Mouse (Mus musculus) liver, embryonic 11.5 days (tissue): ENCODE data around the gene Ccdc185. TPM values are rescaled to one million over a fixed set of nuclear protein-coding genes. Genes with fewer than 3 reads are reported as not detected.

Source experiments
- ATAC-seq: fragments of 200-750 bp; cut with Nextera tagmentation; replicated peaks from 2 replicates; pipeline ENCODE4 v1.8.0; 2017; ENCODE audit warnings: moderate number of reproducible peaks, mild to moderate bottlenecking, moderate TSS enrichment, moderate library complexity; ENCODE audit not compliant: low FRiP score
- DNase-seq: peaks from one replicate; pipeline ENCODE4 v3.0.0-alpha.2; 2017; ENCODE audit warnings: low spot score
- H3K27ac ChIP-seq: fragments of 300-500 bp; sonication (generic); 2 replicates; pipeline ENCODE4 v1.5.1; 2014; ENCODE audit warnings: mild to moderate bottlenecking, low read depth, low read length, control low read depth
- H3K27me3 ChIP-seq: fragments of 300-500 bp; sonication (generic); replicated peaks from 2 replicates; pipeline ENCODE4 v1.6.1; 2014; ENCODE audit warnings: low read length, mixed read lengths; ENCODE audit not compliant: control insufficient read depth, insufficient read depth
- H3K36me3 ChIP-seq: fragments of 300-500 bp; sonication (generic); 2 replicates; pipeline ENCODE4 v1.6.1; 2014; ENCODE audit warnings: mild to moderate bottlenecking, low read length, moderate library complexity, mixed read lengths; ENCODE audit not compliant: control insufficient read depth, insufficient read depth
- H3K4me1 ChIP-seq: fragments of 300-500 bp; sonication (generic); replicated peaks from 2 replicates; pipeline ENCODE4 v1.6.1; 2014; ENCODE audit warnings: low read length, mixed read lengths; ENCODE audit not compliant: control insufficient read depth, insufficient read depth
- H3K4me2 ChIP-seq: fragments of 300-500 bp; sonication (generic); 2 replicates; pipeline ENCODE4 v1.6.1; 2014; ENCODE audit warnings: mild to moderate bottlenecking, control low read depth, moderate library complexity
- H3K4me3 ChIP-seq: fragments of 300-500 bp; sonication (generic); 2 replicates; pipeline ENCODE4 v1.5.1; 2014; ENCODE audit warnings: low read depth, low read length, control low read depth
- H3K9ac ChIP-seq: fragments of 300-500 bp; sonication (generic); 2 replicates; pipeline ENCODE4 v1.6.1; 2014; ENCODE audit warnings: low read depth, low read length, control low read depth
- H3K9me3 ChIP-seq: fragments of 300-500 bp; sonication (generic); 2 replicates; pipeline ENCODE4 v1.6.1; 2016; ENCODE audit warnings: low read length, inconsistent platforms, mixed read lengths; ENCODE audit not compliant: control insufficient read depth
- WGBS: fragments of 180-500 bp; shearing (Covaris S2); extraction: QIAGEN DNeasy Blood & Tissue Kit; methylation state at CpG from one replicate; pipeline ENCODE4 v1.1.7; 2014; 5-methylcytosine and 5-hydroxymethylcytosine counted together
- polyA plus RNA-seq: library from polyadenylated mRNA; unstranded; fragments of >200 nt; fragmentation: Nextera tagmentation; extraction: Ambion mirVana; gene quantifications from 2 replicates; pipeline ENCODE4 v1.2.1, GENCODE M21; 2014

The Ccdc185 gene
- polyA plus RNA-seq, 1 experiment from 2014 or later, result not detected

- 88% methylated on average over 1 of the region's 1 CpGs for whole genome bisulfite sequencing
- ATAC-seq, result no peak
These were observed 9.8 kb upstream of the Ccdc185 start for GRCm38 (mm10) chr1:182758783-182759182.

DNA sequence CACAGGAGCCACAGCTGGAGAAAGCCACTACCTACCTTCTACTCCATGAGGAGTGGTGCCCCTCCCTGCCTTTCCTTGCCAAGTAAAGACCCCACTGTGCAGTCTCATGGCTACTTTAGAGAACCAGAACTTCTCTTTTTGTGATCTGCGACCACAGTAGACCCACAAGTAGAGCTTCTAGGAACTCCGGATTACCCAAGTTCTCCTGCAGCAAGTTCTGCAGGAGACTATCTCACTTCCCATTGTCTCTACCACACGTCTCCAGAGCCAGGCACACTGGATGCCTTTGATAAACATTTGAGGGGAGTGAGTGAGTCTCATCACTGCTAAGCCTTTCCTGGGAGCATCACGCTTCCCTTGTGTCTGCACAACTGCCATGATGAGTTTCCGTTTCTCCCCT lies 5.9 kb upstream of the Ccdc185 start:
- Histone ChIP-seq H3K27ac (no peak overlapping the region), H3K4me1 (no peaks in the 10 kb centered on the region), H3K9me3 (no peaks in the 10 kb centered on the region), H3K9ac (no peak overlapping the region), H3K27me3 (no peaks in the 10 kb centered on the region), H3K4me2 (no peak overlapping the region), H3K36me3 (no peaks in the 10 kb centered on the region), H3K4me3 (no peak overlapping the region)
- no peak for ATAC-seq
- no peak for DNase-seq
- 48% methylated on average over 5 of the region's 5 CpGs for WGBS

More at GRCm38 (mm10) chr1:182758783-182759182, 9.8 kb upstream of the Ccdc185 start:
- Histone ChIP-seq H3K9me3 (no peaks in the 10 kb centered on the region), H3K36me3 (no peaks in the 10 kb centered on the region), H3K27ac (no peak overlapping the region), H3K9ac (no peak overlapping the region), H3K4me3 (no peak overlapping the region), H3K4me1 (no peaks in the 10 kb centered on the region), H3K4me2 (no peak overlapping the region), H3K27me3 (peaks cover 11% of the 10 kb centered on the region)
- no peak for DNase-seq

DNA sequence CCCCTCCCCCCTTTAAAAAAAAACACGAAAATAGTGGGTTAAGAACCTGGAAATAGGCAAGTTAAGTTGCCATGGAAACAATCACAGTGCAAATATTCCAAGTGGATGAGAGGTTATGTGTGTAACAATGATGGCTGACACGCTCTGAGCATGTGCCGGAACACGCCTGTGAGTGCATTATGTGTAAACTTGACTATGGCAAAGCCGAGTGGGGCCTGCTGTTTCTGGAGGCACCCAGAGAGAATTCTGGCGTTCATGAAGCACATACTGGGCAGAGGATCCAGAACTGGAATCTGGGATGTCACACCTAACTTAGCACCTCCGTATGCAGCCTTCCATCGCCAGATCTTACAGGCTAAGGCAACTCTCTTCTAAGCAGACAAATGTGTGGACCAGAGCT lies 4.7 kb upstream of the Ccdc185 start:
- 77% methylated on average over 8 of the region's 8 CpGs for WGBS
- Histone ChIP-seq H3K4me2 (no peak overlapping the region), H3K27ac (no peak overlapping the region), H3K4me1 (no peaks in the 10 kb centered on the region), H3K9ac (no peak overlapping the region), H3K4me3 (no peak overlapping the region), H3K9me3 (no peaks in the 10 kb centered on the region), H3K36me3 (no peaks in the 10 kb centered on the region), H3K27me3 (no peaks in the 10 kb centered on the region)
- no peak for ATAC-seq
- no peak for DNase-seq

- no peak overlapping the region for H3K27ac ChIP-seq
- H3K4me3 ChIP-seq, result no peak overlapping the region
- ATAC-seq, result no peak
- no peak for DNase-seq
- WGBS, result 83% methylated on average over 8 of the region's 8 CpGs
- no peak overlapping the region for H3K4me2 ChIP-seq
- H3K36me3 ChIP-seq, result no peaks in the 10 kb centered on the region
- no peaks in the 10 kb centered on the region for H3K9me3 ChIP-seq
- no peaks in the 10 kb centered on the region for H3K4me1 ChIP-seq
- H3K9ac ChIP-seq, result no peak overlapping the region
- peaks cover 9% of the 10 kb centered on the region; the same call in 1 of the 2 replicates for H3K27me3 ChIP-seq
These were observed 2.3 kb upstream of the Ccdc185 start for GRCm38 (mm10) chr1:182751301-182751700.

GRCm38 (mm10) chr1:182747834-182748233 lies 1.1 kb downstream of the Ccdc185 start:
- no peak overlapping the region for H3K9ac ChIP-seq
- WGBS, result 73% methylated on average over 17 of the region's 17 CpGs
- no peak overlapping the region for H3K4me3 ChIP-seq
- H3K27me3 ChIP-seq, result peaks cover 9% of the 10 kb centered on the region; the same call in 1 of the 2 replicates
- no peaks in the 10 kb centered on the region for H3K9me3 ChIP-seq
- no peaks in the 10 kb centered on the region for H3K36me3 ChIP-seq
- no peaks in the 10 kb centered on the region for H3K4me1 ChIP-seq
- H3K27ac ChIP-seq, result no peak overlapping the region
- DNase-seq (no peak), ATAC-seq (no peak)
- no peak overlapping the region for H3K4me2 ChIP-seq

- Histone ChIP-seq H3K4me2 (no peak overlapping the region), H3K36me3 (no peaks in the 10 kb centered on the region), H3K9ac (no peak overlapping the region), H3K27me3 (peaks cover 9% of the 10 kb centered on the region; the same call in 1 of the 2 replicates), H3K27ac (no peak overlapping the region), H3K4me1 (no peaks in the 10 kb centered on the region), H3K4me3 (no peak overlapping the region), H3K9me3 (no peaks in the 10 kb centered on the region)
- DNase-seq, result no peak
- WGBS, result 79% methylated on average over 9 of the region's 9 CpGs
- ATAC-seq, result no peak
These were observed 1.9 kb downstream of the Ccdc185 start for GRCm38 (mm10) chr1:182747081-182747480.

DNA sequence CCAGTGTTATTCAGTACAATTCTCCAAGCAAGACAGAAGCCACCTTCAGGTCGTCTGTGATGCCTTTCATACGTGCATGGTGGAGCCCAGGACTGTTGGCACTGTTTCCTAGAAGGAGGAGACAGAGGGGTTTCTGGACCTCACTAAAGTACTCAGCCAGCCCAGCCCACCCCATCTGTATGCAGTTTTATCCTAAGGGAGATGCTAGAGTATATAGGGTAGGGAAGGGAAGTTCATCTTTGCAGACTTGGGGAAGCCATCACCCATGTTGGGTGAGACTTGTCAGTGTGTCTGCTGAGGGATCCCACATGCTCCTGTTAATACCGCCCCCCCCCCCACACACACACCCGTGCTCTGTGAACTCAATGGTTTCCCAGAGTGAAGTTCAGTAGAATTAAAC lies 13.1 kb downstream of the Ccdc185 start:
- DNase-seq, result no peak

GRCm38 (mm10) chr1:182732695-182733094 lies 16.3 kb downstream of the Ccdc185 start:
- H3K9ac ChIP-seq, result no peak overlapping the region
- no peaks in the 10 kb centered on the region for H3K27me3 ChIP-seq
- 46% methylated on average over 7 of the region's 7 CpGs for WGBS
- H3K4me3 ChIP-seq, result no peak overlapping the region
- H3K27ac ChIP-seq, result no peak overlapping the region
- H3K4me2 ChIP-seq, result no peak overlapping the region
- ATAC-seq (no peak), DNase-seq (no peak)
- H3K4me1 ChIP-seq, result no peaks in the 10 kb centered on the region
- no peaks in the 10 kb centered on the region for H3K9me3 ChIP-seq
- H3K36me3 ChIP-seq, result no peaks in the 10 kb centered on the region

More for the DNA sequence above, 13.1 kb downstream of the Ccdc185 start:
- Histone ChIP-seq H3K9me3 (no peaks in the 10 kb centered on the region), H3K4me1 (no peaks in the 10 kb centered on the region), H3K36me3 (no peaks in the 10 kb centered on the region), H3K27ac (no peak overlapping the region), H3K9ac (no peak overlapping the region), H3K27me3 (no peaks in the 10 kb centered on the region), H3K4me3 (no peak overlapping the region), H3K4me2 (no peak overlapping the region)
- 53% methylated on average over 4 of the region's 4 CpGs for WGBS
- no peak for ATAC-seq

DNA sequence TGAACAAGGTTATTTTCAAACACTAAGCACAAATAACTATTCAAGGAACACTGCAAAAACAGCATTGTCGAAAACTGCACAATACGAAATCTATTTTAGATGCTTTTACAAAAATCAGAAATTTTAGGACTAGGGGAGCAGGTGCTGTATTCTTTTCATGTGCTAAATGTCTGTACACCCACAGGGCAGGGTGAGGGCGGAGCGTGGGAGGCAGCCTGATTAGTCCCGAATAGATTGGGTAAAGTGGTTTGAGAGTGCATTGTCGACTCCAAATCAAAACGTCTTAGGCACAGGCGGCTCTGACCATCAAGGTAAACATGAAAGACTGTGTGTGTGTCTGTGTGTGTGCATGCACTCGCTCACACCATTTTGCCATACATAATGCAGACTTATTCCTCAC lies 20.0 kb downstream of the Ccdc185 start:
- H3K4me2 ChIP-seq, result no peak overlapping the region
- no peak overlapping the region for H3K4me3 ChIP-seq
- no peaks in the 10 kb centered on the region for H3K9me3 ChIP-seq
- 79% methylated on average over 9 of the region's 9 CpGs for WGBS
- H3K9ac ChIP-seq, result no peak overlapping the region
- H3K36me3 ChIP-seq, result no peaks in the 10 kb centered on the region
- no peak overlapping the region for H3K27ac ChIP-seq
- DNase-seq, result no peak
- no peaks in the 10 kb centered on the region for H3K27me3 ChIP-seq
- no peaks in the 10 kb centered on the region for H3K4me1 ChIP-seq
- ATAC-seq, result no peak
